Mouse (Mus musculus): ENCODE data around the gene Nudt10. TPM values are rescaled to one million over a fixed set of nuclear protein-coding genes. Genes with fewer than 3 reads are reported as not detected.

Nudt10 gene
- polyA plus RNA-seq (2014; fragmentation: Illumina TruSeq; extraction: RNeasy Lipid Tissue Mini Kit (QIAGEN cat#74804); ENCODE audit: low read depth, low replicate concordance), result 6.4 TPM

GRCm38 (mm10) chrX:6172823-6173640 is at the start of gene Nudt10:
Gene Nudt10, minus strand, starts transcription at chrX:6173015.

Other genes starting within 250 kb of the Nudt10 start
- 3.5 TPM for gene Nudt11, start 125.6 kb downstream of the Nudt10 start, polyA plus RNA-seq (2014; fragmentation: Illumina TruSeq; extraction: RNeasy Lipid Tissue Mini Kit (QIAGEN cat#74804); ENCODE audit: low read depth, low replicate concordance)
- gene AU022751, start 89.6 kb downstream of the Nudt10 start, polyA plus RNA-seq (2014; fragmentation: Illumina TruSeq; extraction: RNeasy Lipid Tissue Mini Kit (QIAGEN cat#74804); ENCODE audit: low read depth, low replicate concordance), result not detected
- gene Bmp15, start 147.7 kb upstream of the Nudt10 start, polyA plus RNA-seq (2014; fragmentation: Illumina TruSeq; extraction: RNeasy Lipid Tissue Mini Kit (QIAGEN cat#74804); ENCODE audit: low read depth, low replicate concordance), result 0.62 TPM
- gene Shroom4, start 226.8 kb upstream of the Nudt10 start, polyA plus RNA-seq (2014; fragmentation: Illumina TruSeq; extraction: RNeasy Lipid Tissue Mini Kit (QIAGEN cat#74804); ENCODE audit: low read depth, low replicate concordance), result 5.8 TPM